Mouse (Mus musculus) heart, adult 2 months (tissue): ENCODE results near the gene Rgn. TPM values are rescaled to one million over a fixed set of nuclear protein-coding genes. Genes with fewer than 3 reads are reported as not detected.

Experiments
- DNase-seq, 2 experiments: peaks; one replicate each; pipeline ENCODE4 v3.0.0; 2021
- H3K27ac ChIP-seq: fragments of 200-600 bp; 2 replicates; pipeline ENCODE4 v1.8.1; 2022
- H3K27me3 ChIP-seq: fragments of 200-500 bp; 2 replicates; pipeline ENCODE4 v1.6.1; 2012; ENCODE audit warnings: mild to moderate bottlenecking, low read length, inconsistent platforms, mixed read lengths; ENCODE audit not compliant: control insufficient read depth, insufficient read depth
- H3K36me3 ChIP-seq: fragments of 200-500 bp; 2 replicates; pipeline ENCODE4 v1.6.1; 2012; ENCODE audit warnings: low read length, inconsistent platforms; ENCODE audit not compliant: control insufficient read depth, insufficient read depth
- H3K4me1 ChIP-seq: fragments of 200-500 bp; 2 replicates; pipeline ENCODE4 v1.6.1; 2011; ENCODE audit warnings: low read length; ENCODE audit not compliant: control insufficient read depth, insufficient read depth
- H3K4me3 ChIP-seq: fragments of 200-600 bp; 2 replicates; pipeline ENCODE4 v1.8.1; 2022
- H3K79me2 ChIP-seq: fragments of 200-500 bp; replicated peaks from 2 replicates; pipeline ENCODE4 v1.6.1; 2012; ENCODE audit warnings: mild to moderate bottlenecking, inconsistent platforms, low read length, moderate library complexity, mixed read lengths; ENCODE audit not compliant: control insufficient read depth, insufficient read depth
- H3K9ac ChIP-seq: fragments of 200-500 bp; 2 replicates; pipeline ENCODE4 v1.6.1; 2012; ENCODE audit warnings: low read depth, mild to moderate bottlenecking, control low read depth, inconsistent platforms, low read length, mixed read lengths
- CTCF ChIP-seq: fragments of 200-600 bp; IDR thresholded peaks from 2 replicates; pipeline ENCODE4 v1.8.1; 2022; ENCODE audit warnings: antibody characterized with exemption, mild to moderate bottlenecking, moderate library complexity
- EP300 ChIP-seq: fragments of 200-500 bp; IDR thresholded peaks from 2 replicates; pipeline ENCODE4 v1.6.1; 2011; ENCODE audit warnings: low read depth, low read length, control low read depth; ENCODE audit not compliant: insufficient read depth
- POLR2A ChIP-seq: fragments of 200-500 bp; IDR thresholded peaks from 2 replicates; pipeline ENCODE4 v1.6.1; 2011; ENCODE audit warnings: mild to moderate bottlenecking, low read depth, low read length, control low read depth; ENCODE audit not compliant: insufficient read depth
- WGBS: fragments of 180-500 bp; shearing (Covaris S2); methylation state at CpG from one replicate; pipeline ENCODE4 v1.1.7; 2018; 5-methylcytosine and 5-hydroxymethylcytosine counted together
- intact Hi-C: fragments of 180-260 bp; cut with DNase I; formaldehyde crosslinking; loops from one replicate; pipeline ENCODE4 v1.15.1; 2025
- polyA plus RNA-seq: library from polyadenylated mRNA; depleted of rRNA; stranded (reverse); fragments of >200 nt; gene quantifications from 2 replicates; pipeline ENCODE4 v1.2.3, GENCODE M21; 2012; rRNA removed
- total RNA-seq, 2 experiments: library from RNA; stranded (reverse); gene quantifications; 2 replicates each; pipeline ENCODE4 v1.2.3; 2021

Rgn gene
- total and polyA plus RNA-seq, 3 experiments = 0.12 to 0.60 (median 0.27) TPM

DNA sequence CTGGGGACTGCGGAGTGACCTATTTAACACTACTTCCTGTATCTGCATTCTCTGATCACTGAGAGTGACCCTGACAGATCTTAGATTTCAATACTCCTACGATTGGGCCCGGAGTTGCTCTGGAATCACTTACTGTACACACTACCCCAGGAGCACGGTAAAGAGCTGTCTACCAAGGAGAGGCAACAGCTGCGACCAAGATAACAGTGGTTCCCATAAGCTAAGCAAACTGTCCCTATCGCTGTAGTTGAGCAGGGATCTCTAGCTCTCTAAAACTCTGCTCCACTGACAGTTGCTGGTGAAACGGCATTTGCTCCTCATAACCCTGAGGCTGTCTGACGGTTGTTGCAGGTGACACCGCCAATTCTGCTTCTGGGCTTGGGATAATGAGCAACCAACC, 23.1 kb downstream of the Rgn start:
- no peaks in the 10 kb centered on the region for H3K27me3 ChIP-seq
- H3K9ac ChIP-seq = no peak overlapping the region
- H3K4me3 ChIP-seq = no peak overlapping the region
- TF ChIP-seq EP300 (no peak), POLR2A (no peak), CTCF (no peak)
- H3K4me1 ChIP-seq = peaks cover 3% of the 10 kb centered on the region; the same call in 1 of the 2 replicates
- intact Hi-C loops = loop anchor here (10.0 kb wide), 1 partner anchor 208 kb away; the partner anchor contains the start of gene Rp2
- peaks cover 2% of the 10 kb centered on the region; the same call in 1 of the 2 replicates for H3K36me3 ChIP-seq
- H3K27ac ChIP-seq = no peak overlapping the region
- no peak for DNase-seq
- H3K79me2 ChIP-seq = no peaks in the 10 kb centered on the region
- 58% methylated on average over 9 of the region's 9 CpGs for WGBS

- intact Hi-C loops = loop anchor here (10.0 kb wide), 1 partner anchor 209 kb away; the partner anchor contains the start of gene Rp2
- Histone ChIP-seq H3K27me3 (no peaks in the 10 kb centered on the region), H3K79me2 (no peaks in the 10 kb centered on the region), H3K4me3 (no peak overlapping the region), H3K27ac (no peak overlapping the region), H3K36me3 (peaks cover 2% of the 10 kb centered on the region; the same call in 1 of the 2 replicates), H3K9ac (no peak overlapping the region), H3K4me1 (peaks cover 3% of the 10 kb centered on the region; the same call in 1 of the 2 replicates)
- TF ChIP-seq EP300 (no peak), CTCF (no peak), POLR2A (no peak)
- DNase-seq = no peak
- WGBS = 74% methylated on average over 4 of the region's 4 CpGs
These were observed 24.3 kb downstream of the Rgn start for GRCm38 (mm10) chrX:20573927-20574326.

- WGBS = 4% methylated on average over 4 of the region's 4 CpGs
- Histone ChIP-seq H3K4me1 (no peaks in the 10 kb centered on the region), H3K9ac (no peak overlapping the region), H3K36me3 (no peaks in the 10 kb centered on the region), H3K4me3 (no peak overlapping the region), H3K79me2 (no peaks in the 10 kb centered on the region), H3K27ac (no peak overlapping the region), H3K27me3 (no peaks in the 10 kb centered on the region)
- TF ChIP-seq EP300 (no peak), CTCF (peak; percentile 75)
- intact Hi-C loops = loop anchor here (2.0 to 10.0 kb wide), 2 partner anchors 425 to 563 kb away; no protein-coding TSS in a partner anchor
- no peak for DNase-seq
These were observed 38.4 kb downstream of the Rgn start for GRCm38 (mm10) chrX:20587968-20588367.

DNA sequence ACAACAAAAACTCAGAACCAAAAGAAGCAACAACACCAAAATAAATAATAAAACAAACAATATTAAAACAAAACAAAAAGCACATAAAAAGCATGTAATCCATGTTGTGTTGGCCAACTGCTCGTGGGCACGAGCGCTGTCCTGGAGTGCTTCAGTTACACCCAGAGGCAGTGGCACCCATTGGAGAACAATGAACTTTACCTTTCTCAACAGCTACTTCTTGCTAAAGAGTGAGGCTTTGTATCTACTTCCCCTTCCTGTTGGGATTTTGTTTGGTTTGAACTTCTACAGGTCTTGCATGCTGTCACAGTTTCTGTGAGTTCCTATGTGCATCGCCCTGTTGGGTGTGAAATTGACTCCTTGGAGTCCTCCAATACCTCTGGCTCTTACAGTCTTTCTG, 58.9 kb downstream of the Rgn start:
- Histone ChIP-seq H3K36me3 (no peaks in the 10 kb centered on the region), H3K4me1 (no peaks in the 10 kb centered on the region), H3K27ac (no peak overlapping the region), H3K9ac (no peak overlapping the region), H3K4me3 (no peak overlapping the region), H3K27me3 (no peaks in the 10 kb centered on the region), H3K79me2 (no peaks in the 10 kb centered on the region)
- DNase-seq = no peak
- WGBS = 77% methylated on average over 4 of the region's 4 CpGs
- intact Hi-C loops = no loop called here
- no peak for TF ChIP-seq POLR2A
- no peak for TF ChIP-seq CTCF
- no peak for TF ChIP-seq EP300

Other genes with a start within 250 kb of the Rgn start
- gene Rp2, start 185.3 kb upstream of the Rgn start, total RNA-seq = 10 to 100 TPM in 1 of 2 experiments, 1 to 10 TPM in 1; 9.4 to 10.5 TPM
- 4.0 and 5.0 TPM in 2 replicates for gene Rp2, start 185.3 kb upstream of the Rgn start, polyA plus RNA-seq
- 1 to 10 TPM; 1.9 to 2.3 TPM for gene Jade3, start 124.1 kb upstream of the Rgn start, total RNA-seq
- gene Jade3, start 124.1 kb upstream of the Rgn start, polyA plus RNA-seq = 0.27 and 0.70 TPM in 2 replicates
- gene Rbm10, start 67.7 kb downstream of the Rgn start, total RNA-seq = 10 to 100 TPM; 18.9 to 19.3 TPM
- 22.3 and 31.5 TPM in 2 replicates for gene Rbm10, start 67.7 kb downstream of the Rgn start, polyA plus RNA-seq
- 100 to 1,000 TPM; 627 to 694 TPM for gene Ndufb11, start 67.8 kb downstream of the Rgn start, total RNA-seq
- gene Ndufb11, start 67.8 kb downstream of the Rgn start, polyA plus RNA-seq = 486 and 615 TPM in 2 replicates
- gene Uba1, start 108.5 kb downstream of the Rgn start, total RNA-seq = 100 to 1,000 TPM; 206 to 211 TPM
- 180 and 241 TPM in 2 replicates for gene Uba1, start 108.5 kb downstream of the Rgn start, polyA plus RNA-seq
- 100 to 1,000 TPM; 110 to 117 TPM for gene Cdk16, start 138.2 kb downstream of the Rgn start, total RNA-seq
- gene Cdk16, start 138.2 kb downstream of the Rgn start, polyA plus RNA-seq = 190 and 269 TPM in 2 replicates
- gene Usp11, start 154.1 kb downstream of the Rgn start, total RNA-seq = 1 to 10 TPM; 5.3 to 7.0 TPM
- gene Usp11, start 154.1 kb downstream of the Rgn start, polyA plus RNA-seq = 5.9 and 10.8 TPM in 2 replicates
- gene Araf, start 248.0 kb downstream of the Rgn start, total RNA-seq = 10 to 100 TPM; 81.1 to 88.0 TPM
- 135 and 169 TPM in 2 replicates for gene Araf, start 248.0 kb downstream of the Rgn start, polyA plus RNA-seq